Mouse (Mus musculus) forebrain, embryonic 14.5 days (tissue): ENCODE results near the gene Hist1h2bk. TPM values are rescaled to one million over a fixed set of nuclear protein-coding genes. Genes with fewer than 3 reads are reported as not detected.
A peak's percentile ranks its signal among the peaks of the same experiment; 100 is the strongest.

Experiments
- ATAC-seq: fragments of 200-750 bp; cut with Nextera tagmentation; 2 replicates; pipeline ENCODE4 v1.8.0; 2017; ENCODE audit warnings: mild to moderate bottlenecking, moderate library complexity
- DNase-seq: peaks from one replicate; pipeline ENCODE4 v3.0.0-alpha.2; 2015; ENCODE audit warnings: low spot score
- H3K27ac ChIP-seq: fragments of 300-500 bp; sonication (generic); 2 replicates; pipeline ENCODE4 v1.5.1; 2014; ENCODE audit warnings: low read depth, mild to moderate bottlenecking, control low read depth, low read length, moderate library complexity
- H3K27me3 ChIP-seq: fragments of 300-500 bp; sonication (generic); replicated peaks from 2 replicates; pipeline ENCODE4 v1.6.1; 2014; ENCODE audit warnings: low read length, control low read depth, mixed read lengths; ENCODE audit not compliant: control insufficient read depth, insufficient read depth
- H3K36me3 ChIP-seq: fragments of 300-500 bp; sonication (generic); 2 replicates; pipeline ENCODE4 v1.6.1; 2014; ENCODE audit warnings: low read length, control low read depth; ENCODE audit not compliant: control insufficient read depth, insufficient read depth
- H3K4me1 ChIP-seq: fragments of 300-500 bp; sonication (generic); 2 replicates; pipeline ENCODE4 v1.6.1; 2014; ENCODE audit warnings: antibody characterized with exemption, low read length, control low read depth; ENCODE audit not compliant: control insufficient read depth, insufficient read depth
- H3K4me2 ChIP-seq: fragments of 300-500 bp; sonication (generic); 2 replicates; pipeline ENCODE4 v1.6.1; 2014; ENCODE audit warnings: mild to moderate bottlenecking, control low read depth, low read length
- H3K4me3 ChIP-seq: fragments of 300-500 bp; sonication (generic); 2 replicates; pipeline ENCODE4 v1.5.1; 2014; ENCODE audit warnings: low read depth, low read length, control low read depth
- H3K9ac ChIP-seq: fragments of 300-500 bp; sonication (generic); 2 replicates; pipeline ENCODE4 v1.6.1; 2014; ENCODE audit warnings: mild to moderate bottlenecking, low read length, control low read depth, moderate library complexity
- H3K9me3 ChIP-seq: fragments of 300-500 bp; sonication (generic); replicated peaks from 2 replicates; pipeline ENCODE4 v1.6.1; 2016; ENCODE audit warnings: low read length, control low read depth, mixed read lengths; ENCODE audit not compliant: control insufficient read depth
- WGBS: fragments of 180-500 bp; shearing (Covaris S2); extraction: QIAGEN DNeasy Blood & Tissue Kit; methylation state at CpG from one replicate; pipeline ENCODE4 v1.1.7; 2014; 5-methylcytosine and 5-hydroxymethylcytosine counted together
- polyA plus RNA-seq: library from polyadenylated mRNA; unstranded; fragments of >200 nt; fragmentation: Nextera tagmentation; extraction: Ambion mirVana; gene quantifications from 2 replicates; pipeline ENCODE4 v1.2.1, GENCODE M21; 2014

Hist1h2bk gene
- polyA plus RNA-seq, 1 experiment from 2014 or later, result 3.5 TPM

DNA sequence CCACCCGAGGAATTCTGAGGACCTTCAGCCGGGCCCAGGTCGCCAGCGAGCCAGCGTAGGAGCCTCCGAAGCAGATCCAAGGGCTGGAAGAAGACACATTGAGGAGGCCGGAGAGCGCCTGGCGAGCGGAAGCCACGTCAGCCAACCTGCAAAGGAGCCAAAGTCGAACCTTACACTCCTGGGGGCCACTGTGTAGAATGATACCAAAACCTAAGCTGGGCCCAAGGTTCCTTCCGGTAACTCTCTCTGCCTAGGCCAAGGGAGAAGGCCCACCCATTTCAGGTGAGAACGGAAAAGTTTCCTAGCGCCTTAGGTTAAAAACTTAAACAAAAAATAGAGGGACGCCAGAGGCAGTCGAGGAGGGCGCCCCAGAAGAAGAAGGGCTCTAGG lies 28.6 kb upstream of the Hist1h2bk start:
- 3% methylated on average over 18 of the region's 18 CpGs for WGBS
- H3K9me3 ChIP-seq, result no peaks in the 10 kb centered on the region
- ATAC-seq (no peak), DNase-seq (no peak)
- peak overlapping the region; percentile 49 for H3K4me3 ChIP-seq
- H3K9ac ChIP-seq, result no peak overlapping the region
- no peaks in the 10 kb centered on the region for H3K36me3 ChIP-seq
- peaks cover 8% of the 10 kb centered on the region for H3K4me1 ChIP-seq
- no peak overlapping the region for H3K27ac ChIP-seq
- peaks cover 90% of the 10 kb centered on the region for H3K27me3 ChIP-seq
- H3K4me2 ChIP-seq, result peak overlapping the region; percentile 90

DNA sequence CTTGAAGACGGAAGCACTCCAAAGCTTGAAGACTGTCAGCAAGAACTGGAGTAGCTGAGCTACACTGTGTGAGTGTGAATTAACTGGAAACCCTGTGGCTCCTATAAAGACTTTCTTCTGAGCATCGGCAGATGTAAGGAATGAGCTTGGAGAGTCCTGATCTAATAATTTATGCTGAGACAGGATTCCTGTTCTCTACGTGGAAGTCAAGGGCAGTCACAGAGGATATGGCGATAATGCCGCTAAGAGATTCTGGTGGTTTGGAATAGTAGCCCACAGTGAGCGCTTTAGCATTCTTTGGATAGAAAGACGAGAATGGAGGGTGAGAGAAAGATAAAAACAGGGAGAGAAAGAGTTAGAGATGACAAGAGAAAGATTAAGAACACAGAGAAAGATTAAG lies 27.8 kb upstream of the Hist1h2bk start:
- DNase-seq (no peak), ATAC-seq (no peak)
- Histone ChIP-seq H3K27me3 (peaks cover 90% of the 10 kb centered on the region), H3K27ac (no peak overlapping the region), H3K36me3 (no peaks in the 10 kb centered on the region), H3K9ac (no peak overlapping the region), H3K4me1 (peaks cover 8% of the 10 kb centered on the region), H3K4me3 (no peak overlapping the region), H3K4me2 (no peak overlapping the region), H3K9me3 (no peaks in the 10 kb centered on the region)
- WGBS, result 61% methylated on average over 7 of the region's 7 CpGs

- H3K27ac ChIP-seq, result no peak overlapping the region
- H3K9ac ChIP-seq, result no peak overlapping the region
- 80% methylated on average over 3 of the region's 3 CpGs for WGBS
- H3K36me3 ChIP-seq, result no peaks in the 10 kb centered on the region
- ATAC-seq, result no peak
- no peak for DNase-seq
- peaks cover 8% of the 10 kb centered on the region for H3K4me1 ChIP-seq
- peaks cover 85% of the 10 kb centered on the region for H3K27me3 ChIP-seq
- no peak overlapping the region for H3K4me2 ChIP-seq
- no peaks in the 10 kb centered on the region for H3K9me3 ChIP-seq
- no peak overlapping the region for H3K4me3 ChIP-seq
Observed at GRCm38 (mm10) chr13:22008707-22009106, 27.0 kb upstream of the Hist1h2bk start.

- no peak for ATAC-seq
- no peak for DNase-seq
- H3K27ac ChIP-seq, result no peak within 1 kb of the TSS
- H3K9me3 ChIP-seq, result no peaks in the 10 kb centered on the region
- H3K4me2 ChIP-seq, result no peak within 1 kb of the TSS
- no peak within 1 kb of the TSS for H3K4me3 ChIP-seq
- H3K27me3 ChIP-seq, result peaks cover 80% of the 10 kb centered on the region
- 39% methylated on average over 7 of the region's 7 CpGs for WGBS
- H3K4me1 ChIP-seq, result peaks cover 8% of the 10 kb centered on the region
- H3K9ac ChIP-seq, result no peak within 1 kb of the TSS
- no peaks in the 10 kb centered on the region for H3K36me3 ChIP-seq
Observed at GRCm38 (mm10) chr13:22009642-22010041, 26.0 kb upstream of the Hist1h2bk start, which contains the start of gene Prss16. Gene Prss16 (minus strand): TSS chr13:22009742.

DNA sequence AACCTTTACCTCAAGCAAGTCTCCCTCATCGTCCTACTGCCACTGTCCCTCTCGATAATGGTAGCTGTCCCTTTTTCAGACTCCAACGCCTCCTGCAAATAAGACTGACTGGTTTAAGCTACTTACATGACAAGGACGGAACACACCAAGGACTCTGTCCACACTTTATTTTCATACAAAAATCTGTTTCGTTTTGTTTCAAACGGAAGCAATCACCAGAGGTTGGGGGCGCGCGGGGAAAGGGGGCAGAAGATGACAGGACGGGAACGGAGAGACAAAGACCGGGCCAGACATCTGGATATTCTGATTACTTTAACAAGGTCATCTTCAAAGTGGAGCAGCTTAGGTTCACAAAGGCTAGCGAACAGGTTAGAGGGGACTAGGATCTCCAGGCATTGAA lies 22.0 kb upstream of the Hist1h2bk start:
- H3K4me3 ChIP-seq, result no peak overlapping the region
- H3K4me1 ChIP-seq, result no peaks in the 10 kb centered on the region
- H3K36me3 ChIP-seq, result no peaks in the 10 kb centered on the region
- no peak overlapping the region; the same call in 1 of the 2 replicates for H3K4me2 ChIP-seq
- 19% methylated on average over 13 of the region's 13 CpGs for WGBS
- no peak for DNase-seq
- H3K27ac ChIP-seq, result no peak overlapping the region
- no peak overlapping the region for H3K9ac ChIP-seq
- peaks cover 69% of the 10 kb centered on the region for H3K27me3 ChIP-seq
- no peak for ATAC-seq
- H3K9me3 ChIP-seq, result 0 out of 2 replicates have a peak, but pooled peaks cover 3% of the 10 kb centered on the region

GRCm38 (mm10) chr13:22014411-22014845 lies 21.2 kb upstream of the Hist1h2bk start:
- DNase-seq, result no peak
- no peaks in the 10 kb centered on the region for H3K36me3 ChIP-seq
- peak overlapping the region; percentile 5; the same call in 1 of the 2 replicates for H3K4me3 ChIP-seq

DNA sequence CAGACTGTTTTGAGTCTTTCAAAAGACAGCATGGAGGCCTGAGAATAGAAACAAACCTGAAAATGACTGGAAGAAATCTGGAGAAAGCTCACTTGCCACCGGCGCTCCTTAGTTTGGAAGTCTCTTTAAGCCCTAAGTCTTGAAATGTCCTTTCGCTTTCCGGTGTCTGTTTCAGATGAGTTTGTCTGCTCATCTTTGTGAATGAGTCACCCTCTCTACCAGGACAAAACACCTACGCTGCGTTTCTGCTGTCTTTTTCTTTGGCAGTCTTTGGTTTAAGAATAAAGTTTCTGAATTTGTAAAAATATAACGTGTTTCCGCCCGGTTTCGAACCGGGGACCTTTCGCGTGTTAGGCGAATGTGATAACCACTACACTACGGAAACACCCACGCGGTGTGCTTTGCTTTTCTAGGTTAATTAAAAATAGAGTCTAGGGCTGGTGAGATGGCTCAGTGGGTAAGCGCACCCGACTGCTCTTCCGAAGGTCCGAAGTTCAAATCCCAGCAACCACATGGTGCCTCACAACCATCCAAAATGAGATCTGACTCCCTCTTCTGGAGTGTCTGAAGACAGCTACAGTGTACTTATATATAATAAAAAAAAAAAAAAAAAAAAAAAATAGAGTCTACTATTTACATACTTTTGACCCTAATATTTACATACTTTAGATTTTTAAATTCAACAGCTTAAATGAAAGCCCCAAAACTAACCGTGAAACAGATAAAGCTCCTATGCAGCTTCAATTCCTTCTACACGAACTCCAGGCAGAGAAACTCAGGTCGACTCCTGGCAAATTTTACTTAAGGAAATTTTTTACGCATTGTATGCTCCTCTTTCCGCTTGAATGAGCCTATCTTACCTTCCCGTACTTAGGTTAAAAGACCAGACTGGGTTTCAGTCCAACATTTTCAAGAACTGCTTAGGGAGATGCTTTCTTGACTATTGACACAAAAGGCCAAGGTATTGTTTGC lies 19.9 kb upstream of the Hist1h2bk start:
- 0 out of 2 replicates have a peak, but pooled peaks cover 3% of the 10 kb centered on the region for H3K9me3 ChIP-seq
- 0 out of 2 replicates have a peak overlapping the region, but pooled peaks have one; percentile 5 for H3K4me3 ChIP-seq
- ATAC-seq (peak; percentile 78), DNase-seq (peak; percentile 82)
- H3K36me3 ChIP-seq, result no peaks in the 10 kb centered on the region
- H3K27ac ChIP-seq, result no peak overlapping the region
- H3K27me3 ChIP-seq, result peaks cover 57% of the 10 kb centered on the region
- H3K9ac ChIP-seq, result no peak overlapping the region
- WGBS, result 14% methylated on average over 27 of the region's 27 CpGs
- H3K4me2 ChIP-seq, result 0 out of 2 replicates have a peak overlapping the region, but pooled peaks have one; percentile 2
- peaks cover 8% of the 10 kb centered on the region; the same call in 1 of the 2 replicates for H3K4me1 ChIP-seq

More at GRCm38 (mm10) chr13:22014411-22014845, 21.2 kb upstream of the Hist1h2bk start:
- WGBS, result 16% methylated on average over 17 of the region's 17 CpGs
- no peak for ATAC-seq
- Histone ChIP-seq H3K4me1 (no peaks in the 10 kb centered on the region), H3K27ac (no peak overlapping the region), H3K27me3 (peaks cover 69% of the 10 kb centered on the region), H3K9ac (no peak overlapping the region), H3K9me3 (0 out of 2 replicates have a peak, but pooled peaks cover 3% of the 10 kb centered on the region), H3K4me2 (peak overlapping the region; percentile 28; the same call in 1 of the 2 replicates)

DNA sequence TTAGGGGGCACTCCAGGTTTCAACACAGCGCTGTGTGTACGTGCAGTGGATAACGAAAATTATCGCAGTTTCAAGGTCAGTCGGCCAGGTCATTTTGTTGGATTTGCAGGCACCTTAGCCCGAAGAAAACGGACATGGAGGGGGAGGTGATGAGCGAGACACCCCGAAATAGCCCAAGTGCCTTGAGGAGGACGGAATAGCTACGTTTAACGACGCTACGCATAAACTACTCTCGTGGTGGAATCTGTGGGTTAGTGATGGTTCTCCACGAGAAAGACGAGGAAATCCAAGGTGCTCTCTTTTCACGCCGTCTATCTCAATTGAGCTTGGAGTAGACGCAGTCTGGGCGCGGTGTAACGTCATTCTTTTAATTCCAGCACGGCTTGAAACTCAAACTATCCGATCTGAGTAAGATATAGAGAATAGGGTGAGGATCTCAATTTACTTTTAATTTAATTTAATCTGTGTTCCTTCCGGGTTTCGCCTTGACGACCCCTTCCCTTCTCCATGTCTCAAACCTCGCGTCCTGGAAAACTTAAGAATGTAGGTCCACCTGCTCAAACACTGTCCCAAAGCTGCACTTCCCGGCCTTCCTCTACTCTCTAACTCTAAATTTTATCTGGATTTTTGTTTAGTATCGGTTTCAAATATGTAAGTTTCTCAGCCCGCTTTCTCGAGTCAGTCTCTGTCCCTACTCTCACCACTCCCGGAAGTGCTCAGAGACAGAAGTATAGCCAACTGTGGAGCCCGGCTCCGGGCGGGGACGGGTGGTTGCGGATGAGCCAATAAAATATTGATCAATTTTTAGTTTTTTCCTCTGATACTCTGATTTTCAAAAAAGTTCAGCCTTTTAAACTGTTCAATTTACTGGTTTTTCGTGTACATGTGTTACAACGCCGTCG lies 15.5 kb upstream of the Hist1h2bk start:
- H3K36me3 ChIP-seq, result no peaks in the 10 kb centered on the region
- peak overlapping the region; percentile 45; the same call in 1 of the 2 replicates for H3K9ac ChIP-seq
- no peak overlapping the region for H3K27ac ChIP-seq
- peak overlapping the region; percentile 33 for H3K4me3 ChIP-seq
- no peak for ATAC-seq
- H3K4me1 ChIP-seq, result peaks cover 8% of the 10 kb centered on the region; the same call in 1 of the 2 replicates
- WGBS, result under 1% methylated on average over 44 of the region's 44 CpGs
- H3K27me3 ChIP-seq, result peaks cover 28% of the 10 kb centered on the region
- DNase-seq, result no peak
- peak overlapping the region; percentile 65 for H3K4me2 ChIP-seq
- 0 out of 2 replicates have a peak, but pooled peaks cover 2% of the 10 kb centered on the region for H3K9me3 ChIP-seq
